Mouse (Mus musculus): ENCODE measurements around the gene Tmem106c. TPM values are rescaled to one million over a fixed set of nuclear protein-coding genes. Genes with fewer than 3 reads are reported as not detected.
A peak's percentile ranks its signal among the peaks of the same experiment; 100 is the strongest.

Tmem106c gene
- 39.0 and 43.4 TPM in 2 replicates for polyA plus RNA-seq (2014; fragmentation: Nextera tagmentation; extraction: Ambion mirVana)

- H3K4me2 ChIP-seq (ENCODE audit: low read length): peak within 1 kb of the TSS; percentile 74
- peaks cover 6% of the 10 kb centered on the region; the same call in 1 of the 2 replicates for H3K4me1 ChIP-seq (replicated peaks; ENCODE audit: control insufficient read depth, insufficient read depth, low read length)
- H3K9me3 ChIP-seq (ENCODE audit: control insufficient read depth, low read length): no peaks in the 10 kb centered on the region
- H3K27me3 ChIP-seq (replicated peaks; ENCODE audit: control insufficient read depth, insufficient read depth, low read length): no peaks in the 10 kb centered on the region
- peak within 1 kb of the TSS; percentile 2; the same call in 1 of the 2 replicates for H3K27ac ChIP-seq (ENCODE audit: low read depth)
- ATAC-seq (replicated peaks; ENCODE audit: low FRiP score, low TSS enrichment, low read depth): peak; percentile 93
- peak; percentile 95 for DNase-seq (ENCODE audit: low spot score)
- H3K36me3 ChIP-seq (ENCODE audit: control insufficient read depth, insufficient read depth, low read length): no peaks in the 10 kb centered on the region
- H3K4me3 ChIP-seq (ENCODE audit: low read depth, low read length): peak within 1 kb of the TSS; percentile 54
- WGBS: under 1% methylated on average over 65 of the region's 67 CpGs
- H3K9ac ChIP-seq (ENCODE audit: low read length): peak within 1 kb of the TSS; percentile 57
These were observed at the start of gene Tmem106c for GRCm38 (mm10) chr15:97963989-97964835. Gene Tmem106c (plus strand): TSS chr15:97964200.

- DNase-seq (ENCODE audit: low spot score) (no peak), ATAC-seq (replicated peaks; ENCODE audit: low FRiP score, low TSS enrichment, low read depth) (no peak)
- no peaks in the 10 kb centered on the region for H3K9me3 ChIP-seq (ENCODE audit: control insufficient read depth, low read length)
- H3K27me3 ChIP-seq (replicated peaks; ENCODE audit: control insufficient read depth, insufficient read depth, low read length): no peaks in the 10 kb centered on the region
- 0 out of 2 replicates have a peak overlapping the region, but pooled peaks have one; percentile 8 for H3K4me2 ChIP-seq (ENCODE audit: low read length)
- no peak overlapping the region for H3K9ac ChIP-seq (ENCODE audit: low read length)
- no peak overlapping the region for H3K4me3 ChIP-seq (ENCODE audit: low read depth, low read length)
- H3K4me1 ChIP-seq (replicated peaks; ENCODE audit: control insufficient read depth, insufficient read depth, low read length): peaks cover 7% of the 10 kb centered on the region
- no peak overlapping the region for H3K27ac ChIP-seq (ENCODE audit: low read depth)
- H3K36me3 ChIP-seq (ENCODE audit: control insufficient read depth, insufficient read depth, low read length): no peaks in the 10 kb centered on the region
- WGBS: 10% methylated on average over 9 of the region's 9 CpGs
These were observed 49.7 kb upstream of the Tmem106c start for GRCm38 (mm10) chr15:97914331-97914747.

- ATAC-seq (replicated peaks; ENCODE audit: low FRiP score, low TSS enrichment, low read depth) (no peak), DNase-seq (ENCODE audit: low spot score) (no peak)
- Histone ChIP-seq H3K27ac (ENCODE audit: low read depth) (no peak overlapping the region), H3K9ac (ENCODE audit: low read length) (no peak overlapping the region), H3K9me3 (ENCODE audit: control insufficient read depth, low read length) (no peaks in the 10 kb centered on the region), H3K4me1 (replicated peaks; ENCODE audit: control insufficient read depth, insufficient read depth, low read length) (peaks cover 7% of the 10 kb centered on the region), H3K36me3 (ENCODE audit: control insufficient read depth, insufficient read depth, low read length) (no peaks in the 10 kb centered on the region), H3K4me3 (ENCODE audit: low read depth, low read length) (no peak overlapping the region), H3K27me3 (replicated peaks; ENCODE audit: control insufficient read depth, insufficient read depth, low read length) (no peaks in the 10 kb centered on the region), H3K4me2 (ENCODE audit: low read length) (no peak overlapping the region)
- WGBS: 77% methylated on average over 9 of the region's 9 CpGs
These were observed 46.0 kb upstream of the Tmem106c start for GRCm38 (mm10) chr15:97917994-97918393.

- Histone ChIP-seq H3K27ac (ENCODE audit: low read depth) (no peak overlapping the region), H3K4me2 (ENCODE audit: low read length) (no peak overlapping the region), H3K36me3 (ENCODE audit: control insufficient read depth, insufficient read depth, low read length) (no peaks in the 10 kb centered on the region), H3K27me3 (replicated peaks; ENCODE audit: control insufficient read depth, insufficient read depth, low read length) (no peaks in the 10 kb centered on the region), H3K4me1 (replicated peaks; ENCODE audit: control insufficient read depth, insufficient read depth, low read length) (peaks cover 4% of the 10 kb centered on the region), H3K9me3 (ENCODE audit: control insufficient read depth, low read length) (no peaks in the 10 kb centered on the region), H3K4me3 (ENCODE audit: low read depth, low read length) (no peak overlapping the region), H3K9ac (ENCODE audit: low read length) (no peak overlapping the region)
- ATAC-seq (replicated peaks; ENCODE audit: low FRiP score, low TSS enrichment, low read depth): no peak
- DNase-seq (ENCODE audit: low spot score): no peak
- 78% methylated on average over 7 of the region's 7 CpGs for WGBS
These were observed 44.8 kb upstream of the Tmem106c start for GRCm38 (mm10) chr15:97919217-97919616.

- DNase-seq (ENCODE audit: low spot score): no peak
- Histone ChIP-seq H3K36me3 (ENCODE audit: control insufficient read depth, insufficient read depth, low read length) (no peaks in the 10 kb centered on the region), H3K4me3 (ENCODE audit: low read depth, low read length) (no peak overlapping the region), H3K4me1 (replicated peaks; ENCODE audit: control insufficient read depth, insufficient read depth, low read length) (no peaks in the 10 kb centered on the region), H3K27me3 (replicated peaks; ENCODE audit: control insufficient read depth, insufficient read depth, low read length) (no peaks in the 10 kb centered on the region), H3K9ac (ENCODE audit: low read length) (no peak overlapping the region), H3K9me3 (ENCODE audit: control insufficient read depth, low read length) (no peaks in the 10 kb centered on the region), H3K27ac (ENCODE audit: low read depth) (no peak overlapping the region), H3K4me2 (ENCODE audit: low read length) (no peak overlapping the region)
- WGBS: 60% methylated on average over 5 of the region's 5 CpGs
- ATAC-seq (replicated peaks; ENCODE audit: low FRiP score, low TSS enrichment, low read depth): no peak
These were observed 43.7 kb upstream of the Tmem106c start for GRCm38 (mm10) chr15:97920306-97920705.

- H3K4me3 ChIP-seq (ENCODE audit: low read depth, low read length): no peak overlapping the region
- H3K4me2 ChIP-seq (ENCODE audit: low read length): no peak overlapping the region
- H3K27me3 ChIP-seq (replicated peaks; ENCODE audit: control insufficient read depth, insufficient read depth, low read length): no peaks in the 10 kb centered on the region
- H3K9me3 ChIP-seq (ENCODE audit: control insufficient read depth, low read length): no peaks in the 10 kb centered on the region
- no peak overlapping the region for H3K9ac ChIP-seq (ENCODE audit: low read length)
- no peaks in the 10 kb centered on the region for H3K36me3 ChIP-seq (ENCODE audit: control insufficient read depth, insufficient read depth, low read length)
- ATAC-seq (replicated peaks; ENCODE audit: low FRiP score, low TSS enrichment, low read depth) (no peak), DNase-seq (ENCODE audit: low spot score) (no peak)
- H3K4me1 ChIP-seq (replicated peaks; ENCODE audit: control insufficient read depth, insufficient read depth, low read length): no peaks in the 10 kb centered on the region
- 87% methylated on average over 9 of the region's 9 CpGs for WGBS
- H3K27ac ChIP-seq (ENCODE audit: low read depth): no peak overlapping the region
These were observed 42.2 kb upstream of the Tmem106c start for GRCm38 (mm10) chr15:97921796-97922195.

- WGBS: 89% methylated on average over 2 of the region's 2 CpGs
- Histone ChIP-seq H3K4me3 (ENCODE audit: low read depth, low read length) (no peak overlapping the region), H3K36me3 (ENCODE audit: control insufficient read depth, insufficient read depth, low read length) (no peaks in the 10 kb centered on the region), H3K9ac (ENCODE audit: low read length) (no peak overlapping the region), H3K4me1 (replicated peaks; ENCODE audit: control insufficient read depth, insufficient read depth, low read length) (no peaks in the 10 kb centered on the region), H3K27ac (ENCODE audit: low read depth) (no peak overlapping the region), H3K9me3 (ENCODE audit: control insufficient read depth, low read length) (no peaks in the 10 kb centered on the region), H3K4me2 (ENCODE audit: low read length) (no peak overlapping the region), H3K27me3 (replicated peaks; ENCODE audit: control insufficient read depth, insufficient read depth, low read length) (no peaks in the 10 kb centered on the region)
- ATAC-seq (replicated peaks; ENCODE audit: low FRiP score, low TSS enrichment, low read depth) (no peak), DNase-seq (ENCODE audit: low spot score) (no peak)
These were observed 41.6 kb upstream of the Tmem106c start for GRCm38 (mm10) chr15:97922421-97922820.

GRCm38 (mm10) chr15:97927018-97927417, 37.0 kb upstream of the Tmem106c start:
- Histone ChIP-seq H3K9me3 (ENCODE audit: control insufficient read depth, low read length) (no peaks in the 10 kb centered on the region), H3K4me2 (ENCODE audit: low read length) (no peak overlapping the region), H3K9ac (ENCODE audit: low read length) (no peak overlapping the region), H3K27ac (ENCODE audit: low read depth) (no peak overlapping the region), H3K36me3 (ENCODE audit: control insufficient read depth, insufficient read depth, low read length) (no peaks in the 10 kb centered on the region), H3K4me1 (replicated peaks; ENCODE audit: control insufficient read depth, insufficient read depth, low read length) (no peaks in the 10 kb centered on the region), H3K27me3 (replicated peaks; ENCODE audit: control insufficient read depth, insufficient read depth, low read length) (no peaks in the 10 kb centered on the region), H3K4me3 (ENCODE audit: low read depth, low read length) (no peak overlapping the region)
- ATAC-seq (replicated peaks; ENCODE audit: low FRiP score, low TSS enrichment, low read depth): no peak
- WGBS: 60% methylated on average over 4 of the region's 4 CpGs
- no peak for DNase-seq (ENCODE audit: low spot score)

GRCm38 (mm10) chr15:97927821-97928220, 36.2 kb upstream of the Tmem106c start:
- H3K4me1 ChIP-seq (replicated peaks; ENCODE audit: control insufficient read depth, insufficient read depth, low read length): no peaks in the 10 kb centered on the region
- no peak overlapping the region for H3K4me2 ChIP-seq (ENCODE audit: low read length)
- DNase-seq (ENCODE audit: low spot score) (no peak), ATAC-seq (replicated peaks; ENCODE audit: low FRiP score, low TSS enrichment, low read depth) (no peak)
- H3K9ac ChIP-seq (ENCODE audit: low read length): no peak overlapping the region
- H3K27ac ChIP-seq (ENCODE audit: low read depth): no peak overlapping the region
- 46% methylated on average over 6 of the region's 6 CpGs for WGBS
- H3K27me3 ChIP-seq (replicated peaks; ENCODE audit: control insufficient read depth, insufficient read depth, low read length): no peaks in the 10 kb centered on the region
- H3K36me3 ChIP-seq (ENCODE audit: control insufficient read depth, insufficient read depth, low read length): no peaks in the 10 kb centered on the region
- no peak overlapping the region for H3K4me3 ChIP-seq (ENCODE audit: low read depth, low read length)
- no peaks in the 10 kb centered on the region for H3K9me3 ChIP-seq (ENCODE audit: control insufficient read depth, low read length)

All from intestine, embryonic 14.5 days (tissue).